Mouse (Mus musculus): ENCODE data around the gene Mxra8. TPM values are rescaled to one million over a fixed set of nuclear protein-coding genes. Genes with fewer than 3 reads are reported as not detected.
A peak's percentile ranks its signal among the peaks of the same experiment; 100 is the strongest.

Mxra8 gene
- polyA plus RNA-seq, 1 experiment from 2014 or later, result 155 TPM

DNA sequence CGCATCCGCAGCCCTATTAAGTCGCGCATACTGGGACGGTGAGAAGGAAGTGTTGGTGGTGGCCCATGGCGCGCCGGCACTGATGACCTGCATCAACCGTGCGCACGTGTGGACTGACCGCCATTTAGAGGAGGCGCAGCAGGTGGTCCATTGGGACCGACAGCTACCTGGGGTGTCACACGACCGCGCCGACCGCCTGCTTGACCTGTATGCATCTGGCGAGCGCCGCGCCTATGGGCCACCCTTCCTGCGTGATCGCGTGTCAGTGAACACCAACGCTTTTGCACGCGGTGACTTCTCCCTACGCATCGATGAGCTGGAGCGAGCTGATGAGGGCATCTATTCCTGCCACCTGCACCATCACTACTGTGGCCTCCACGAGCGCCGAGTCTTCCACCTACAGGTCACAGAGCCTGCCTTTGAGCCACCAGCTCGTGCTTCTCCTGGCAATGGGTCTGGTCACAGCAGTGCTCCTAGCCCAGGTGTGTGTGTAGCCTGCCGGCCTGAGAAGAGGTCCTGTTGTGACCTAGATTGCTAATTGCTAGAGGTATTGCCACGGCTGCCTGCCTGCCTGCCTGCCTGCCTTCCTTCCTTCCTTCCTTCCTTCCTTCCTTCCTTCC lies 2.3 kb downstream of the Mxra8 start:
- H3K4me1 ChIP-seq (ENCODE audit: insufficient read depth), result peaks cover 28% of the 10 kb centered on the region

DNA sequence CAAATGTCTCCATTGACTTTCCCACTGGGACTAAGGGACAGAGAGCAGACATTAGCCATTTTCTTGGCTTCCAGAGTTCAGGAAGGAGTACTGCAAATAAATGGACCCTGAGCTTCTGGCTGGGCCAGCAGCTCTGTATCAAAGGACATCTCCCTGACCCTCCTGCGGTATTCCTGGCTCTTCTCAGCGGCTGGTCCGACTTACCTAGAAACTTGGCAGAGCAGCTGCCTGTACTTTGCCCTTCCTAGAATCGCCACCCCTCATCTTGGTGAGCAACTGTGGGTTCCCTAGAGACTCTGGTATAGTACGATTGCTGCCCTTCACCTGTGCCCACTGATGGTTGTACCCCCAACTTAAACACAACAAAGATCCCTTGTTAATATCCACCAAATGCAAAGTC lies 3.8 kb downstream of the Mxra8 start:
- H3K27ac ChIP-seq (ENCODE audit: low read depth), result no peak overlapping the region
- 0 out of 2 replicates have a peak, but pooled peaks cover 3% of the 10 kb centered on the region for H3K27me3 ChIP-seq (ENCODE audit: insufficient read depth, low read length)
- peaks cover 26% of the 10 kb centered on the region for H3K4me1 ChIP-seq (ENCODE audit: insufficient read depth)
- no peak overlapping the region for H3K9ac ChIP-seq
- no peaks in the 10 kb centered on the region for H3K9me3 ChIP-seq (ENCODE audit: low read depth, low read length)
- no peak for TF ChIP-seq CTCF (IDR thresholded peaks at IDR 0.05; ENCODE audit: low read depth)
- H3K4me3 ChIP-seq (ENCODE audit: low read depth, low read length), result no peak overlapping the region
- peaks cover 32% of the 10 kb centered on the region; the same call in 1 of the 2 replicates for H3K36me3 ChIP-seq (ENCODE audit: insufficient read depth)
- 84% methylated on average over 5 of the region's 5 CpGs for WGBS
- ATAC-seq (ENCODE audit: insufficient read depth), result no peak
- no peak overlapping the region for H3K4me2 ChIP-seq
- no peak for DNase-seq

More for the DNA sequence above, 2.3 kb downstream of the Mxra8 start:
- peak overlapping the region; percentile 58; the same call in 1 of the 2 replicates for H3K4me3 ChIP-seq (ENCODE audit: low read depth, low read length)
- H3K4me2 ChIP-seq, result peak overlapping the region; percentile 96
- H3K9ac ChIP-seq, result peak overlapping the region; percentile 63; the same call in 1 of the 2 replicates
- 40% methylated on average over 38 of the region's 38 CpGs for WGBS
- 0 out of 2 replicates have a peak, but pooled peaks cover 3% of the 10 kb centered on the region for H3K27me3 ChIP-seq (ENCODE audit: insufficient read depth, low read length)
- H3K9me3 ChIP-seq (ENCODE audit: low read depth, low read length), result no peaks in the 10 kb centered on the region
- DNase-seq (no peak), ATAC-seq (ENCODE audit: insufficient read depth) (no peak)
- no peak overlapping the region for H3K27ac ChIP-seq (ENCODE audit: low read depth)
- peaks cover 32% of the 10 kb centered on the region; the same call in 1 of the 2 replicates for H3K36me3 ChIP-seq (ENCODE audit: insufficient read depth)
- TF ChIP-seq CTCF (IDR thresholded peaks at IDR 0.05; ENCODE audit: low read depth), result no peak

DNA sequence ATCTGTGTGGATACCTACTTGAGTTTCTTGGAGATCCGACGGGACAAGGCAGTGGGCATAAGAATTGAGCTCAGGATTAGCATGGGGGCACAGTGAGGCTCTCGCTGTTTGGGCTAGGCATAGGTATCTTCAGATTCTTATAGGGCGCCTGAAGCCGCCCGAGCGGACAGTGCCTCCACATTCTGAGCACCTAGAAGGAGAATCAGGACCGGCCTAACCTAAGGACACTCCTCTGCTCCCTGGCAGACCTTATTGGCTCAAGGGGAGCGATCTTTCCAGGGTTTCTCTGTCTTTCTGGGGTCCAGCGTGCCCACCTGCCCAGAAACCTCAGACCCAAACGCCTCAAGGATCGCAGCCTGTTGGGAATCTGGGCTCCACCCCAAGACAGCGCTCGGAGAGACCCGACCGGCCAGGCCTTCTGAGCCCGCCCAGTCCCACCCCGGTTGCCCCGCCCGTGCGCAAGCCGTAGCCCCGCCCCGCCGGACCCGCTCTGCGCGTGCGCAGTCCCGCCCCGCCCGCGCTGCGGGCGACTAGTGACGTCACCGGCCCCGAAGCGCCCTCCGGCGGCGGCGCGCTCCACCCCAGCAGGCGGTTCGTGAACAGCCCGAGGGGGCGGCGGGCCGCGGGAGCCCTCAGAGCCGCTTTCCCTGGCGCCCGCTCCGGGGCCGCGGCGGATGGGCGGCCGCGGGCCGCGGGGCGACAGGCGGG lies 7.5 kb downstream of the Mxra8 start, which contains the start of gene Dvl1:
Gene Dvl1 (plus strand): TSS at position 532 of the 708 bp plus-strand sequence.
- Histone ChIP-seq H3K4me1 (ENCODE audit: insufficient read depth) (peaks cover 8% of the 10 kb centered on the region; the same call in 1 of the 2 replicates), H3K27ac (ENCODE audit: low read depth) (peak within 1 kb of the TSS; percentile 51; the same call in 1 of the 2 replicates), H3K4me3 (ENCODE audit: low read depth, low read length) (peak within 1 kb of the TSS; percentile 87), H3K36me3 (ENCODE audit: insufficient read depth) (peaks cover 25% of the 10 kb centered on the region; the same call in 1 of the 2 replicates), H3K9me3 (ENCODE audit: low read depth, low read length) (no peaks in the 10 kb centered on the region), H3K4me2 (peak within 1 kb of the TSS; percentile 96), H3K9ac (peak within 1 kb of the TSS; percentile 83), H3K27me3 (ENCODE audit: insufficient read depth, low read length) (no peaks in the 10 kb centered on the region)
- peak; percentile 93 for ATAC-seq (ENCODE audit: insufficient read depth)
- no peak; the same call in 1 of the 2 replicates for TF ChIP-seq CTCF (IDR thresholded peaks at IDR 0.05; ENCODE audit: low read depth)
- 1% methylated on average over 52 of the region's 65 CpGs for WGBS
- DNase-seq, result peak; percentile 96

DNA sequence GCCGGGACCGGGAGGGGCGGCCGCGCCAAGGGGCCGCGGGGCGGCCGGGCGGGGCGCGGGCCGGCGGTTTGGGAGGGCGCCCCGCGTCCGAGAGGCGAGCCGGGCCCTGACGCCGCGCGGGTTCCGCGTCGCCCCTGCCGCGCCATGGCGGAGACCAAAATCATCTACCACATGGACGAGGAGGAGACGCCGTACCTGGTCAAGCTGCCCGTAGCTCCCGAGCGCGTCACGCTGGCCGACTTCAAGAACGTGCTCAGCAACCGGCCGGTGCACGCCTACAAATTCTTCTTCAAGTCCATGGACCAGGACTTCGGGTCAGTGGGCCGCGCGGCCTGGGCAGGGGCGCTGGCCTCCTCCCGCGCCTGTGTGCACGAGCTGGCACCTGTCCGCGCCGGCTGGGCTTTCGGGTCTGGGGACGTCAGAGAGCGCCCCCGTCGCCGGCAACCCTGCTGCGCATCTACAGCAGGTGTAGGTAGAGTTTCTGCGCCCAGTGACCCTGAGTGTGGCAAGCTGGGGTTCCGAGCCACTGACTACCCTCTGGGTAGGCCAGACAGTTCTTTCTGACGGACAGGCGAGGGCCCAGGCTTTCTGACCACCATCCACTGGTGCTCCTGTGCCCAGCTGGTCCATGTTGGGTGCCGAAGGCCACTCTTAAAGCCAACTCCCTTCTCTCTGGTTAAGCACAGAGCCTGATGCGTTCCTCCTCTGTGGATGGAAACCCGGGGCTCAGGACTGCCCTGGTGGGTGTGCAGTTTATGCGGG lies 8.3 kb downstream of the Mxra8 start:
- H3K4me2 ChIP-seq, result peak overlapping the region; percentile 96
- no peaks in the 10 kb centered on the region for H3K9me3 ChIP-seq (ENCODE audit: low read depth, low read length)
- no peaks in the 10 kb centered on the region for H3K27me3 ChIP-seq (ENCODE audit: insufficient read depth, low read length)
- H3K36me3 ChIP-seq (ENCODE audit: insufficient read depth), result peaks cover 20% of the 10 kb centered on the region; the same call in 1 of the 2 replicates
- 2% methylated on average over 69 of the region's 69 CpGs for WGBS
- DNase-seq (peak; percentile 48), ATAC-seq (ENCODE audit: insufficient read depth) (peak; percentile 52)
- H3K4me1 ChIP-seq (ENCODE audit: insufficient read depth), result peaks cover 8% of the 10 kb centered on the region; the same call in 1 of the 2 replicates
- H3K4me3 ChIP-seq (ENCODE audit: low read depth, low read length), result peak overlapping the region; percentile 87
- no peak for TF ChIP-seq CTCF (IDR thresholded peaks at IDR 0.05; ENCODE audit: low read depth)
- peak overlapping the region; percentile 51; the same call in 1 of the 2 replicates for H3K27ac ChIP-seq (ENCODE audit: low read depth)
- H3K9ac ChIP-seq, result peak overlapping the region; percentile 83

DNA sequence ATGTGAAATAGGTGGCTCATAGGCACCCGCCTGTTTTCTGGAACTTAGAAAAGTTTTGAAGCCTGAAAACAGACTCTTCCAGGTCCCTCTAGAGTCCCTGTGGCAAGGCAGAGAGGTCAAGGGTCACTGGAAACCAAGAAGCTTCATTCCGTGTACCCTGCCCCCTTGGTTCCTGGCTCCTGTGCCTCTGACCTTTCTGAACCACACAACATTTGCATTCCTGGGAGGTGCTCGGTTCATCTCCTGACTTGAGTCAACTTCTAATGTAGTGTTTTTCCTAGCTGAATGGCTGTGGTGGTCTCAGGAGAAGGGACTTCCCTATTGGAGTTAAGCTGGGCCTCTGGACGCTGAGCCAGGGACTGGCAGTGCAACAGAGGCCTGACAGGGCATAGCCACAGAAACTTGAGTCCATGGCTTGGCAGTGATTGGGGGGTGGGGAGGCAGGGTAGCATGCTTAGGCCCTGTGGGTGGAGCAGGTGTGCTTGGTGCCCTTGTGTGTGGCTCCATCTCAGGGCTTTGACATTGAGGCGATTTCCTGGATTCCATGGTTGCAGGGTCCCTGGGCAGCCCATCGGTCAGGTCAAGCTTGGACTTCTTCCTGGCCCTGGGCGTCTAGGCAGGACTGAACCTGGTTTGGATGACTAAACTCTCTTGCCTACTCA lies 9.1 kb downstream of the Mxra8 start:
- Histone ChIP-seq H3K9me3 (ENCODE audit: low read depth, low read length) (no peaks in the 10 kb centered on the region), H3K4me2 (peak overlapping the region; percentile 96), H3K36me3 (ENCODE audit: insufficient read depth) (peaks cover 15% of the 10 kb centered on the region; the same call in 1 of the 2 replicates), H3K27me3 (ENCODE audit: insufficient read depth, low read length) (no peaks in the 10 kb centered on the region), H3K27ac (ENCODE audit: low read depth) (no peak overlapping the region), H3K4me3 (ENCODE audit: low read depth, low read length) (peak overlapping the region; percentile 87), H3K9ac (peak overlapping the region; percentile 83), H3K4me1 (ENCODE audit: insufficient read depth) (peaks cover 8% of the 10 kb centered on the region; the same call in 1 of the 2 replicates)
- 62% methylated on average over 7 of the region's 7 CpGs for WGBS
- TF ChIP-seq CTCF (IDR thresholded peaks at IDR 0.05; ENCODE audit: low read depth), result no peak
- ATAC-seq (ENCODE audit: insufficient read depth) (no peak), DNase-seq (no peak)

DNA sequence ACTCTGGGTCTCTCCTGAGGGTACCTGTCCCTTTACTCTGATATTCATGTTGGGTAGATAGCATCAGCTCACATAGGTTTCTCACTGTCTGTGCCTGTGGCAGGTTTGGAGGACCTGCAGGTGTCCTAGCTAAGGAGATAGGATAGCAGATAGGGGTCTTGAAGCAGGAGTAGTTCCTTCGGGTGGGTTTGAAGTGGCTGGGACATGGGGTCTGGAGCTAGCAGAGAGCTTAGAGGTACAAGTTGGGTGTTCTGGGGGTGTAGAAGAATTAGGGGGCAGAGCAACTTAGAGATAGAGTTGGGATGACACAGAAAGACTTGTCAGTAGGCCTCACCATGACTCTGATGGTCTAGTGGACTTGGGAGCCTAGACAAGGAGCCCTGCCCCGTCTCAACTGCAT lies 9.9 kb downstream of the Mxra8 start:
- H3K4me2 ChIP-seq, result peak overlapping the region; percentile 96
- DNase-seq (no peak), ATAC-seq (ENCODE audit: insufficient read depth) (no peak)
- no peak for TF ChIP-seq CTCF (IDR thresholded peaks at IDR 0.05; ENCODE audit: low read depth)
- no peak overlapping the region for H3K4me3 ChIP-seq (ENCODE audit: low read depth, low read length)
- 91% methylated on average over 2 of the region's 2 CpGs for WGBS
- no peaks in the 10 kb centered on the region for H3K27me3 ChIP-seq (ENCODE audit: insufficient read depth, low read length)
- peak overlapping the region; percentile 6; the same call in 1 of the 2 replicates for H3K9ac ChIP-seq
- no peaks in the 10 kb centered on the region for H3K9me3 ChIP-seq (ENCODE audit: low read depth, low read length)
- no peak overlapping the region for H3K27ac ChIP-seq (ENCODE audit: low read depth)
- peaks cover 15% of the 10 kb centered on the region; the same call in 1 of the 2 replicates for H3K36me3 ChIP-seq (ENCODE audit: insufficient read depth)
- H3K4me1 ChIP-seq (ENCODE audit: insufficient read depth), result peaks cover 8% of the 10 kb centered on the region; the same call in 1 of the 2 replicates

Measured in lung, embryonic 14.5 days (tissue).